Mouse (Mus musculus) cerebellum, adult 2 months (tissue): ENCODE results near the gene Smn1. TPM values are rescaled to one million over a fixed set of nuclear protein-coding genes. Genes with fewer than 3 reads are reported as not detected.

Experiments
- DNase-seq, 2 experiments: peaks; one replicate each; pipeline ENCODE4 v3.0.0; 2021
- H3K27ac ChIP-seq: fragments of 200-500 bp; 2 replicates; pipeline ENCODE4 v1.5.1; 2012; ENCODE audit warnings: low read length, control low read depth, inconsistent platforms; ENCODE audit not compliant: insufficient read depth
- H3K27me3 ChIP-seq: fragments of 200-500 bp; 2 replicates; pipeline ENCODE4 v1.6.1; 2012; ENCODE audit warnings: inconsistent platforms, mild to moderate bottlenecking, low read length, moderate library complexity; ENCODE audit not compliant: control insufficient read depth, insufficient read depth
- H3K4me1 ChIP-seq: fragments of 200-500 bp; 2 replicates; pipeline ENCODE4 v1.6.1; 2011; ENCODE audit warnings: low read length; ENCODE audit not compliant: control insufficient read depth, insufficient read depth
- H3K4me3 ChIP-seq: fragments of 200-500 bp; replicated peaks from 2 replicates; pipeline ENCODE3; 2011; ENCODE audit warnings: mild to moderate bottlenecking, low read depth, low read length, control low read depth; ENCODE audit not compliant: insufficient read depth
- CTCF ChIP-seq: fragments of 200-500 bp; IDR thresholded peaks from 2 replicates; pipeline ENCODE4 v1.5.1; 2011; ENCODE audit warnings: low read depth, mild to moderate bottlenecking, control low read depth, low read length, moderate library complexity, borderline replicate concordance; ENCODE audit not compliant: insufficient read depth
- POLR2A ChIP-seq: fragments of 200-500 bp; IDR thresholded peaks from 2 replicates; pipeline ENCODE4 v1.6.1; 2011; ENCODE audit warnings: low read length, control low read depth, borderline replicate concordance; ENCODE audit not compliant: insufficient read depth
- WGBS: fragments of 180-500 bp; shearing (Covaris S2); methylation state at CpG from one replicate; pipeline ENCODE4 v1.1.7; 2018; 5-methylcytosine and 5-hydroxymethylcytosine counted together
- polyA plus RNA-seq: library from polyadenylated mRNA; depleted of rRNA; stranded (reverse); fragments of >200 nt; gene quantifications from 2 replicates; pipeline ENCODE4 v1.2.3, GENCODE M21; 2012; rRNA removed

Smn1 gene
- polyA plus RNA-seq = 35.8 and 40.7 TPM in 2 replicates

GRCm38 (mm10) chr13:100124423-100125257 is at the start of gene Smn1:
Gene Smn1, plus strand, starts transcription at chr13:100124852.
- H3K27ac ChIP-seq = peak within 1 kb of the TSS; percentile 42; the same call in 1 of the 2 replicates
- H3K27me3 ChIP-seq = no peaks in the 10 kb centered on the region
- peak; percentile 96 to 97 for DNase-seq
- H3K4me1 ChIP-seq = peaks cover 3% of the 10 kb centered on the region; the same call in 1 of the 2 replicates
- TF ChIP-seq POLR2A = peak; percentile 90
- TF ChIP-seq CTCF = no peak
- WGBS = 4% methylated on average over 42 of the region's 42 CpGs
- H3K4me3 ChIP-seq = peak within 1 kb of the TSS; percentile 77

- TF ChIP-seq CTCF = no peak
- TF ChIP-seq POLR2A = no peak
- WGBS = 89% methylated on average over 6 of the region's 6 CpGs
- Histone ChIP-seq H3K4me1 (peaks cover 4% of the 10 kb centered on the region; the same call in 1 of the 2 replicates), H3K27me3 (no peaks in the 10 kb centered on the region), H3K4me3 (no peak overlapping the region), H3K27ac (no peak overlapping the region)
- DNase-seq = no peak
Observed at GRCm38 (mm10) chr13:100098808-100099207, 25.8 kb upstream of the Smn1 start.

- TF ChIP-seq CTCF (no peak), POLR2A (no peak)
- no peak for DNase-seq
- WGBS = 5% methylated on average over 15 of the region's 15 CpGs
- H3K4me3 ChIP-seq = peak overlapping the region; percentile 94
- peaks cover 7% of the 10 kb centered on the region; the same call in 1 of the 2 replicates for H3K4me1 ChIP-seq
- H3K27ac ChIP-seq = peak overlapping the region; percentile 66
- no peaks in the 10 kb centered on the region for H3K27me3 ChIP-seq
Observed at GRCm38 (mm10) chr13:100103052-100103658, 21.5 kb upstream of the Smn1 start.

- Histone ChIP-seq H3K4me1 (peaks cover 7% of the 10 kb centered on the region; the same call in 1 of the 2 replicates), H3K27ac (peak within 1 kb of the TSS; percentile 66), H3K4me3 (peak within 1 kb of the TSS; percentile 94), H3K27me3 (no peaks in the 10 kb centered on the region)
- no peak for TF ChIP-seq CTCF
- TF ChIP-seq POLR2A = peak; percentile 64
- WGBS = 1% methylated on average over 44 of the region's 44 CpGs
- peak; percentile 93 to 95 for DNase-seq
Observed at GRCm38 (mm10) chr13:100103748-100104254, 20.9 kb upstream of the Smn1 start, which contains the start of gene Bdp1. Gene Bdp1, minus strand, starts transcription at chr13:100104070.

- TF ChIP-seq POLR2A (peak; percentile 46; the same call in 1 of the 2 replicates), CTCF (no peak)
- H3K4me1 ChIP-seq = peaks cover 3% of the 10 kb centered on the region; the same call in 1 of the 2 replicates
- H3K27ac ChIP-seq = peak within 1 kb of the TSS; percentile 20; the same call in 1 of the 2 replicates
- H3K4me3 ChIP-seq = peak within 1 kb of the TSS; percentile 90
- no peaks in the 10 kb centered on the region for H3K27me3 ChIP-seq
- under 1% methylated on average over 76 of the region's 76 CpGs for WGBS
- peak; percentile 83 to 86 for DNase-seq
Observed at GRCm38 (mm10) chr13:100107652-100108472, 16.8 kb upstream of the Smn1 start, which contains the start of gene Serf1. Gene Serf1, plus strand, starts transcription at chr13:100108012.

GRCm38 (mm10) chr13:100112218-100112972 is 12.3 kb upstream of the Smn1 start:
- TF ChIP-seq POLR2A = no peak
- no peak for DNase-seq
- Histone ChIP-seq H3K4me3 (no peak overlapping the region), H3K27ac (no peak overlapping the region), H3K27me3 (no peaks in the 10 kb centered on the region), H3K4me1 (no peaks in the 10 kb centered on the region)
- WGBS = 36% methylated on average over 5 of the region's 5 CpGs

GRCm38 (mm10) chr13:100123970-100124369 is 682 bp upstream of the Smn1 start:
- no peak for TF ChIP-seq CTCF
- no peak for TF ChIP-seq POLR2A
- Histone ChIP-seq H3K4me3 (peak overlapping the region; percentile 77), H3K27me3 (no peaks in the 10 kb centered on the region), H3K4me1 (peaks cover 3% of the 10 kb centered on the region; the same call in 1 of the 2 replicates), H3K27ac (no peak overlapping the region)
- DNase-seq = no peak
- WGBS = 91% methylated on average over 3 of the region's 3 CpGs
